In genomic region chr4:80939115-80939514, GRCm38 (mm10) we compare ENCODE assay signal across 20 mouse cellular contexts. TPM values are rescaled to one million over a fixed set of nuclear protein-coding genes. Genes with fewer than 3 reads are reported as not detected.
"Had no signal": no experiment of that assay in that cellular context is flagged by ENCODE, and none has a peak within 500 bp of the region (broad histone marks: within the 10 kb centered on the region; RNA-seq: fewer than 3 reads in every experiment).

No protein-coding gene starts in this region.

- DNase-seq: kidney, adult 2 months; kidney, postnatal 36 days; lung, adult 18-20 months; lung, postnatal 10 days; lung, postnatal 36 days; retina, postnatal 1 day; right cerebral cortex, postnatal 25 days; spleen, adult 18-20 months; thymus, postnatal 25 days had no signal

- ATAC-seq: intestine, postnatal 0 days; midbrain, embryonic 15.5 days had no signal

- H3K27ac ChIP-seq: kidney, postnatal 0 days; liver, embryonic 14.5 days; lung, embryonic 15.5 days; midbrain, embryonic 12.5 days; midbrain, embryonic 15.5 days; neural tube, embryonic 13.5 days; stomach, embryonic 15.5 days had no signal

- H3K9ac ChIP-seq: liver, embryonic 14.5 days; lung, embryonic 15.5 days; midbrain, embryonic 12.5 days; midbrain, embryonic 15.5 days; neural tube, embryonic 13.5 days; stomach, embryonic 15.5 days had no signal

- H3K4me2 ChIP-seq: liver, embryonic 11.5 days; lung, embryonic 15.5 days; midbrain, embryonic 12.5 days; midbrain, embryonic 15.5 days; neural tube, embryonic 13.5 days; stomach, embryonic 15.5 days had no signal

- H3K4me1 ChIP-seq: lung, embryonic 15.5 days; megakaryocyte, embryonic 14.5 days; midbrain, embryonic 12.5 days; midbrain, embryonic 15.5 days; neural tube, embryonic 13.5 days; stomach, embryonic 15.5 days had no signal

- H3K27me3 ChIP-seq: lung, embryonic 15.5 days; megakaryocyte, embryonic 14.5 days; midbrain, embryonic 12.5 days; midbrain, embryonic 15.5 days; neural tube, embryonic 13.5 days; stomach, embryonic 15.5 days had no signal

- H3K36me3 ChIP-seq: lung, embryonic 15.5 days; midbrain, embryonic 12.5 days; midbrain, embryonic 15.5 days; neural tube, embryonic 13.5 days; stomach, embryonic 15.5 days had no signal

- H3K9me3 ChIP-seq: lung, embryonic 15.5 days; megakaryocyte, embryonic 14.5 days; midbrain, embryonic 12.5 days; midbrain, embryonic 15.5 days; neural tube, embryonic 13.5 days; stomach, embryonic 15.5 days had no signal

- H3K4me3 ChIP-seq: lung, embryonic 15.5 days; midbrain, embryonic 12.5 days; midbrain, embryonic 15.5 days; neural tube, embryonic 13.5 days; stomach, embryonic 15.5 days had no signal

RNA-seq across cellular contexts. Expression of gene Lurap1l, which starts 28.7 kb away (rescaled TPM):
- total RNA-seq: neutrophil, adult 5-6 weeks had no signal
